ENCODE assay signal across 13 mouse cellular contexts in the genomic region with DNA sequence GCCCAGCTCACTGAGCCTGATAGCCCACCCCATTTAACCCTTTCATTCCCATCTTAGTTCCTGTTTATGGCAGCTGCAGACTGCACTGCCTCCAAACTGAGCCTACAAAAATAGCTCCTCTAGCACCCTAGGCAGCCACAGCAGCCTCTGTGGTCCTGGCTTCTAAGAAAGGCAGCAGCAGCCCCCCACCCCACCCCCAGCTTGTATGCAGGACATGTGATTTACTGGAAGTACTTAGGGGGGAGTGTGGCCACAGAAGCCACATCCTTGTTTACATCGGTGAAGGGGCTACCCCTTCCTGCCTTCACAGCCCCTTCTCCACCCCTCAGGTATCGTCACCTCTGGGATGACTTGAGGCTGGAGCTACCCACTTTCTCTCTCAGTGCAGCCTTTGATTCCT. TPM values are rescaled to one million over a fixed set of nuclear protein-coding genes. Genes with fewer than 3 reads are reported as not detected.
A peak's percentile ranks its signal among the peaks of the same experiment; 100 is the strongest.
DNase-seq lines count a peak whose midpoint lies in the region; ATAC-seq lines count a peak whose summit lies in the region.
"Had no signal": no experiment of that assay in that cellular context is flagged by ENCODE, and none has a peak within 500 bp of the region (broad histone marks: within the 10 kb centered on the region; RNA-seq: fewer than 3 reads in every experiment).

No protein-coding gene starts in this region.

- ATAC-seq in common myeloid progenitor, adult 5-6 weeks (replicated peaks; ENCODE audit: low read depth, poor library complexity, severe bottlenecking): peak; percentile 54; the same call in 1 of the 2 replicates
- ATAC-seq: forebrain, embryonic 13.5 days had no signal

- peak; percentile 68 for DNase-seq in A20 (ENCODE audit: low read depth, low spot score)
- DNase-seq in CD4-positive, CD25-positive, alpha-beta regulatory T cell, adult 2 months (ENCODE audit: low read depth, low spot score): peak; percentile 66
- DNase-seq in naive thymus-derived CD4-positive, alpha-beta T cell, adult 2 months (ENCODE audit: low read depth): peak; percentile 72
- DNase-seq in heart, adult 11 months: no peak
- no peak for DNase-seq in frontal cortex, postnatal 14 days (ENCODE audit: low spot score in 2 of 2)
- DNase-seq in urinary bladder, adult 18-20 months (ENCODE audit: low spot score in 2 of 2): no peak
- DNase-seq: adrenal gland, adult 8-10 months; cerebellum, adult 9-11 months; kidney, adult 18-20 months; kidney, postnatal 25 days; right cerebral cortex, postnatal 14 days had no signal

RNA-seq across cellular contexts. Expression of a gene that starts 12.7 kb away (rescaled TPM):
- 2.2 and 5.0 TPM in 2 replicates for total RNA-seq in common myeloid progenitor, adult 5-6 weeks (2017)

RNA-seq across cellular contexts. Expression of a gene that starts 18.5 kb away (rescaled TPM):
- 10.5 and 13.2 TPM in 2 replicates for total RNA-seq in common myeloid progenitor, adult 5-6 weeks (2017)

RNA-seq across cellular contexts. Expression of a gene that starts 24.2 kb away (rescaled TPM):
- total RNA-seq in common myeloid progenitor, adult 5-6 weeks (2017): 57.0 and 57.9 TPM in 2 replicates

RNA-seq across cellular contexts. Expression of a gene that starts 33.7 kb away (rescaled TPM):
- 156 and 162 TPM in 2 replicates for total RNA-seq in common myeloid progenitor, adult 5-6 weeks (2017)

RNA-seq across cellular contexts. Expression of a gene that starts 33.8 kb away (rescaled TPM):
- total RNA-seq in common myeloid progenitor, adult 5-6 weeks (2017): 42.2 and 54.8 TPM in 2 replicates

Comparison
In these comparisons a context has a peak if more than half of its experiments do, and no peak if none do; other contexts are left out.
1. DNase-seq: peak in A20 (single experiment), CD4-positive, CD25-positive, alpha-beta regulatory T cell, adult 2 months (single experiment) and naive thymus-derived CD4-positive, alpha-beta T cell, adult 2 months (single experiment); none in heart, adult 11 months (single experiment), frontal cortex, postnatal 14 days (0 of 2) and urinary bladder, adult 18-20 months (0 of 2).